Mouse (Mus musculus): ENCODE results near the gene Midn.

- TF ChIP-seq GATA1 (IDR thresholded peaks at IDR 0.05; ENCODE audit: low read length) (no peak), TAL1 (IDR thresholded peaks at IDR 0.05; ENCODE audit: low read length) (no peak)
Measured at GRCm38 (mm10) chr10:80104181-80104580, 43.9 kb upstream of the Midn start.
